Mouse (Mus musculus) liver, embryonic 14.5 days (tissue): ENCODE data around the gene Tmem54.

ENCODE experiments used
- CTCF ChIP-seq: IDR thresholded peaks from 2 replicates; pipeline ENCODE4 v1.5.1; 2016; ENCODE audit warnings: antibody characterized with exemption, low read depth, control low read depth
- EP300 ChIP-seq: IDR thresholded peaks from 2 replicates; pipeline ENCODE4 v1.6.1; 2016; ENCODE audit warnings: antibody characterized with exemption, low read depth

- TF ChIP-seq CTCF (no peak), EP300 (no peak)
Measured at GRCm38 (mm10) chr4:129157541-129157940, 52.2 kb downstream of the Tmem54 start.
